Mouse (Mus musculus) cortical plate, adult 2 months (tissue): ENCODE results near the gene Tmem94. TPM values are rescaled to one million over a fixed set of nuclear protein-coding genes. Genes with fewer than 3 reads are reported as not detected.
A peak's percentile ranks its signal among the peaks of the same experiment; 100 is the strongest.

Source experiments
- H3K27ac ChIP-seq: fragments of 200-500 bp; 2 replicates; pipeline ENCODE4 v1.5.1; 2012; ENCODE audit warnings: low read length, control low read depth, inconsistent platforms; ENCODE audit not compliant: insufficient read depth
- H3K4me1 ChIP-seq: fragments of 200-500 bp; 2 replicates; pipeline ENCODE4 v1.6.1; 2011; ENCODE audit warnings: low read length; ENCODE audit not compliant: control insufficient read depth, insufficient read depth
- H3K4me3 ChIP-seq: fragments of 200-500 bp; 2 replicates; pipeline ENCODE4 v1.5.1; 2011; ENCODE audit warnings: mild to moderate bottlenecking, low read length, control low read depth; ENCODE audit not compliant: insufficient read depth
- CTCF ChIP-seq: fragments of 200-500 bp; IDR thresholded peaks from 2 replicates; pipeline ENCODE4 v1.5.1; 2011; ENCODE audit warnings: mild to moderate bottlenecking, control low read depth, low read length; ENCODE audit not compliant: insufficient read depth; ENCODE audit errors: extremely low read depth
- POLR2A ChIP-seq: fragments of 200-500 bp; IDR thresholded peaks from 2 replicates; pipeline ENCODE4 v1.6.1; 2011; ENCODE audit warnings: mild to moderate bottlenecking, low read length, control low read depth; ENCODE audit not compliant: insufficient read depth; ENCODE audit errors: extremely low read depth
- polyA plus RNA-seq: library from polyadenylated mRNA; depleted of rRNA; stranded (reverse); fragments of >200 nt; gene quantifications from 2 replicates; pipeline ENCODE4 v1.2.3, GENCODE M21; 2012

Tmem94 gene
- polyA plus RNA-seq, 1 experiment, result 44.8 TPM

DNA sequence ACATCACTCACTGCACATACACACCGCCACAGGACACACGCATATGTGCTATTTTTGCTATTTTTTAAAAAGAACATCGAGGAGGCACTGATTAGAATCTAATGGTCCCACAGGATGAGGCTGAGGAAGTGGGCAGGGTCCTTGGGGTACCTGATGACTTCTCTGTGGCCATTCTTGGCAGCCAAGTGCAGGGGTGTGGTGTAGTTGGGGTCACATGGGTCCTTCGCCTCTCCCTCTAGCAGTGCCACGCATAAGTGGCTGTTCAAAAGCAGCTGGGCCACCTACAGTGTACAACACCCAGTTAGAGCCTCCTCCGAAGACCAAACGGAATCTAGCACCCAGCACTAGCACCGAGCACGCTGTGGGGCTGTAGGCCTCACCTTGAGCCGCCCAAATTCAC lies 40.9 kb downstream of the Tmem94 start:
- Histone ChIP-seq H3K27ac (no peak overlapping the region), H3K4me3 (no peak overlapping the region), H3K4me1 (no peaks in the 10 kb centered on the region)
- no peak for TF ChIP-seq CTCF
- TF ChIP-seq POLR2A, result no peak

DNA sequence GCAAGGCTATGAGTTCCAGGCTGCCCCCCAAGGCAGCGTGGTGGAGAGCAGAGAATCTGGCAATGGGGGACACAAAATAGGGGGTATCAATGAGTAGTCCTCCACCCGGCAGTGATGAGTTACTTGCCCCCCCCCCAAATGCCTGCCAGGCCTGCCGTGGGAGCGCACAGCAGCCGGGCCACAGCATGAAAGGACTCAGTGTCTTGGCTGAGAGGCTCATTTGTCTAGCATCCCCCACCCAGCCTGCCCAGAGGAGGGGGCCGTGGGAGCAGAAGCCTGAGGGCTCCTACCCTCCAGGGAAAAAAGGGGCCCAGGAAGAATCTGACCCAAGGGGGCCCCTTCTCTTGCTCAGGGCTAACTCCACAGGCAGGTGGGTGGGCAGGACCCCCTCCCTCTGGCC lies 42.1 kb downstream of the Tmem94 start:
- no peak overlapping the region for H3K4me3 ChIP-seq
- peak overlapping the region; percentile 28 for H3K27ac ChIP-seq
- no peak for TF ChIP-seq CTCF
- TF ChIP-seq POLR2A, result no peak
- no peaks in the 10 kb centered on the region for H3K4me1 ChIP-seq

DNA sequence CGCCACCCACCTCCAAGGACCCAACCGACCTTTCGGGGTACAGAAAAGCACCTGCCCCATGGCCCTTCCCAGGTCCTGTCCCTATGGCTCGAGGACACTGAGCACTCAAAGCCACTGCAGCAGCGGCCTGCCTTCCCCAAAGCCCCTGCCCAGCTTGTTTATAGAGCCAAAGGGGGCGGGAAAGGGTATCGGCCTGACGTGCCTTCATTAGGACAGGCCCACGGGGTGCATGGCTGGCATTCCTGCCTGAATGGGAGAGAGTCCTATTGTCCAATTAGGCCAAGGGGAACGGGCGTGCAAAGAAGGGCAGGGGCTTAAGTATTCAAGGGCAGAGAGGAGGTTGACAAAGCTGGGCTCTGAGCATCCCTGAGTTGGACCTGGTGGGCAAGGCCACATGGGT lies 42.7 kb downstream of the Tmem94 start:
- TF ChIP-seq POLR2A, result no peak
- no peak for TF ChIP-seq CTCF
- Histone ChIP-seq H3K4me3 (no peak overlapping the region), H3K4me1 (no peaks in the 10 kb centered on the region), H3K27ac (peak overlapping the region; percentile 27)

DNA sequence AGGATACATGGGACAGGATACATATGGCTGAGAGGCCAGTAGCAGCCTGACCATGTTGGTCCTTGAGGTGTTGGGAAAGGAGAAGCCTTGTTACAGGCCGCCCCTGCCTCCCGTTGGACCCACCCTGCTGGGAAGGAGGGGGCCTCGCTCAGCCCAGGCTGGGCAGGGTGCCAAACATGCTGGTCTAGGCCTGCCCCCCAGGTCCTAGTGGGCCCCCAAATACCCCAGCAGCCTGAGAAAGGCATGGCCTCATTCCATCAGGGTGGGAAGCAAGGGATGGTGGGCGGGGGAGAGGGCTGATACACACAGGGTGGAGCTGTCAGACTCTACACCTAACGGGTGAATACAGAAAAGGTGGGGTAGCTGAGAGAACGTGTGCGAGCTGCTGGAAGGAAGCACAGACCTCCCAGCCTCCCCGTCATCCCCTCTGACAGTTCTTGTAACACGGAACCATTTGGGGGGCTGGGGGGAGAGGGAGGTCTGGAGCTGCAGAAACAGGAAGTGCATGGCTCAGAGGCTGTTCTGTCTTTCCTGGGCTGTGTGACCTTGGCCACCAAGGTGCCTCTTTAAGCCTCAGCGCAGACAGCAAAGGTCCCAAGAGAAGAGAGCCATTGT lies 43.6 kb downstream of the Tmem94 start:
- Histone ChIP-seq H3K4me1 (no peaks in the 10 kb centered on the region), H3K27ac (peak overlapping the region; percentile 70), H3K4me3 (no peak overlapping the region)
- no peak for TF ChIP-seq CTCF
- no peak for TF ChIP-seq POLR2A

DNA sequence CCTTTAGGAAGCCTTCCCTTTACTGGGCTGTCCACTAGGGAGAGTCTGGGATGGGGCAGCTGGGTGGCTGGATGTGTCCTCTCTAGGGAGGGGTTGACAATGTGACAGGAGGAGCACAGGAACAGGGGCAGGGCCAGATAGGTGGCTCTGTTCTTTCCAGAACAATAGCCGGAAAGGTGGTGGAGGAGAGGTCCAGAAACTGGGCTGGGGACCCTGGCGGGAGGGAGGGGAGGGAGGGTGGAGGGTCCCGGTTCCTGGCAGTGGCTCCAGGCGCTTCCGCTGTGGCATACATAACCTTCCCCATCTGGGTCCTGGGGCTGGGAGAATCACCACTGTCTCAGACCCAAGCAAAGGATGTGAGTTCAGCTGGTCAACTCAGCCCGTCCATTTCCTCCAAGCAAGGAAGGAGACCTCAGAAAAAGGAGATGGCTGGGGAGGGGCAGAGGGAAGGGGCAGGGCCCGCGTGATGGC lies 44.1 kb downstream of the Tmem94 start:
- no peak for TF ChIP-seq POLR2A
- no peak for TF ChIP-seq CTCF
- Histone ChIP-seq H3K4me1 (no peaks in the 10 kb centered on the region), H3K4me3 (peak overlapping the region; percentile 52; the same call in 1 of the 2 replicates), H3K27ac (peak overlapping the region; percentile 70)

DNA sequence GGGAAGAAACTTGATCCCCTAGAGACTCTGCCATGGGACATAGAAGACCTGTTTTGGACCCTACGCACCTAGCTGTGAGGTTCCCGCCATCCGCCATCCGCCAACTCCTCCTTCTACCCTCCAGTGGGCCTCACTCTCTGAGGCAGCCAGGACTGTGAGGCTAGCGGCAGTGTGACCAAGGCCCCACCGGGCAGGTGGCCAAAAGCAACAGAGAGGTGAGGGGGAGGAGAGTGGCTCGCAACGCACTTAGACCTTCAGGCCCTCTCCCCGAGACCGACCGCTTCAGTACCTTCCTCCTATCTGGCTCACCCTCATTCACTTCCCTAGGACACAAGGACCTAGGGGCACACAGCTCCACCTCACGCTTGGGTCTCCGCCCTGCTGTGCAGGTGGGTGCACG lies 45.1 kb downstream of the Tmem94 start:
- peaks cover under 1% of the 10 kb centered on the region; the same call in 1 of the 2 replicates for H3K4me1 ChIP-seq
- TF ChIP-seq CTCF (no peak), POLR2A (no peak)
- H3K27ac ChIP-seq, result peak overlapping the region; percentile 58; the same call in 1 of the 2 replicates
- H3K4me3 ChIP-seq, result peak overlapping the region; percentile 52

DNA sequence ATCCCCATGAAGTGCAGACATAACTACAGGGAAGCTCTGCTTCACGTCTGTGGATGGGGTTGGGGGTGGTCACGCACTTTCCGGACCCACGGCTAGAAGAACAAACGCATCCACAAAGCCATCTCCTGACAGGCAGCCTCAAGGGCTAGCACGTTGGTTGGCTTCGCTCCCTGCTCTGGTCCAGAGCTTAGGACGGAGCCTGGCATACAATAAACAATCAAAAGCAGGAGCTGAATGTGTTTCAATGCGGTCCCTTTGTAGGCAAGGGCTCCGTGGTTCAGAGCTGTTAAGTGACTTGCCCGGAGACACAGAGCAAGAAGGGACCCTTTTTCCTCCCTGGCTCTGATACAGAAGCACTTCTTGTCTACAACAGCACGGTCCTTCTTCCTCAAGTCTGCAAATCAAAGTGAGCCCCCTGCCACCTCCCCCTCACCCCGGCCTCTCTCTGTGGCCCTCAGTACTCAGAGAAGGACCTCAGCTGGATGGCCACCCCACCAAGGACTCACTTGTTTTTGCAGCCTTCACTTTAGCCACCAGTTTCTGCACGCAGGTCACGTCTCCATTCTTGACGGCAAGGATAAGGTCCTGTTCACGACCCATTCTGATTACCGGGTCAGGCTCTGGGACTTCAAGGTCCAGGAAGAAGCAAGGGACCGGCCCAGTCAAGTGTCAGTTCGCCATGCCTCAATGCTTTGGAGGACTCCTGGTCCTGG lies 46.3 kb downstream of the Tmem94 start:
- H3K4me3 ChIP-seq, result peak overlapping the region; percentile 52
- H3K4me1 ChIP-seq, result peaks cover 4% of the 10 kb centered on the region; the same call in 1 of the 2 replicates
- TF ChIP-seq POLR2A (no peak), CTCF (no peak)
- H3K27ac ChIP-seq, result peak overlapping the region; percentile 85

DNA sequence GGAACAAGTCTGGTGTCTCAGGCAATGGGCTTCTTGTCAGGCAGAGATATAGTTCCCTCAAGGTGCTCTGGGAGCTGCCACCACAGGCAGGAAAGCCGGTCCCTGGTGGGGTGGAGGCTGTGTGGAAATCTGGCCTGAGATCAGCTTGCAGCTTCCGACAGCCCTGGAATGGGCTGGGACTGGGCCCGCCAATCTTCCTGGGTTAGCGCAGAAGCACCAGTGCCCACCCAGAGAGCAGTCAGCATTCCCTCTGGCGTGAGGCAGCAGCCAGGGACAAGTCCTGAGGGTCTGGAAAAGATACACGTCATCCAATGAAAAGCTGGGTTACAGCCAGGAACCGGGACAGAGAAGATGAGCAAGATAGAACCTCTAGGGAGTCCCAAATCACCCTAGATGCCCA lies 46.9 kb downstream of the Tmem94 start:
- H3K27ac ChIP-seq, result peak overlapping the region; percentile 85
- TF ChIP-seq POLR2A (no peak), CTCF (no peak)
- H3K4me3 ChIP-seq, result peak overlapping the region; percentile 52
- peaks cover 4% of the 10 kb centered on the region; the same call in 1 of the 2 replicates for H3K4me1 ChIP-seq

DNA sequence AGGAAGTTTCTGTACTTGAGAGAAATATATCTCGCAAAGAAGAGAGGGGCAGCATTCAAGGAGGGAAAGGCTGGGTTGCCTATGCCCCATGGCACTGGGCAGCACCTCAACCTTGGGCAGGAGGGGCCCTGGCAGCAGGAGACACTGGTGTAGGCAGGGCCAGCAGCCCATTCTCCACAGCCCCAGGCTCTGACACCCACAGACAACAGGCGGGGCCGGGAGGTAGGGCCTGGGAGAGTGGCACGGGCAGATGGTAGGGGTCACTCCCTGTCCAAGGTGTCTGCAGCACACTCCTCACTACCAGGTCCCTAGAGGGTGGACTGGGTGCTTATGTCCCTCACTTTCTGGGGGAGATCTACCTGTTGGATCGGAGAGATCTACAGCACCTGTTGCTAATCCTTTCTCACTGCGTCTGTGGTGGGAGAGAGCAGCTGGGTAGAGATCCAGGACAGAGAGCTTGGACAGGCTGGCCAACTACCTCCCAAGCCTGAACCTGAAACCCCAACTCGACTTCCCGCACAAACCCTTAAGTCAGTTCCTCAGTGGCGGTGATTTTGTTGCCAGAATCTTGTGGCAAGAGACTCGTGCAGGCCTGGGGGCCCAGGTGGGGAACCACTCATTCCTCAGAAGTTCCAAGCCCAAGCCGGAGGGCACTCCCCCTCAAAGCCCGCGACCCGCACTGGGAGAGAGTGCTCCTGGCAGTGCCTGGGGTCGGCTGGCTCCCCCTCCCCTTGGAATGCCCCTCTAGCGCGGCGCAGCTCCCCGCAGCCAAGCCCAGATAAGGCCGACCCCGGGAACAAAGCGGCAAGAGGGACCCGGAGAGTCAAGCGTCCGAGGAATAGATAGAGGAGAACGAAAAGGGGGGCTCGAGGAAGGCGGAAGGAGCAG lies 47.5 kb downstream of the Tmem94 start:
- Histone ChIP-seq H3K4me1 (peaks cover 4% of the 10 kb centered on the region; the same call in 1 of the 2 replicates), H3K27ac (peak overlapping the region; percentile 85), H3K4me3 (peak overlapping the region; percentile 52)
- TF ChIP-seq POLR2A (no peak), CTCF (no peak)
